Mouse (Mus musculus) cerebellum, adult 2 months (tissue): ENCODE measurements around the gene Gm43720. TPM values are rescaled to one million over a fixed set of nuclear protein-coding genes. Genes with fewer than 3 reads are reported as not detected.

Experiments used
- DNase-seq, 2 experiments: peaks; one replicate each; pipeline ENCODE4 v3.0.0; 2021
- H3K27ac ChIP-seq: fragments of 200-500 bp; 2 replicates; pipeline ENCODE4 v1.5.1; 2012; ENCODE audit warnings: low read length, control low read depth, inconsistent platforms; ENCODE audit not compliant: insufficient read depth
- H3K27me3 ChIP-seq: fragments of 200-500 bp; 2 replicates; pipeline ENCODE4 v1.6.1; 2012; ENCODE audit warnings: inconsistent platforms, mild to moderate bottlenecking, low read length, moderate library complexity; ENCODE audit not compliant: control insufficient read depth, insufficient read depth
- H3K4me1 ChIP-seq: fragments of 200-500 bp; 2 replicates; pipeline ENCODE4 v1.6.1; 2011; ENCODE audit warnings: low read length; ENCODE audit not compliant: control insufficient read depth, insufficient read depth
- H3K4me3 ChIP-seq: fragments of 200-500 bp; replicated peaks from 2 replicates; pipeline ENCODE3; 2011; ENCODE audit warnings: mild to moderate bottlenecking, low read depth, low read length, control low read depth; ENCODE audit not compliant: insufficient read depth
- CTCF ChIP-seq: fragments of 200-500 bp; IDR thresholded peaks from 2 replicates; pipeline ENCODE4 v1.5.1; 2011; ENCODE audit warnings: low read depth, mild to moderate bottlenecking, control low read depth, low read length, moderate library complexity, borderline replicate concordance; ENCODE audit not compliant: insufficient read depth
- POLR2A ChIP-seq: fragments of 200-500 bp; IDR thresholded peaks from 2 replicates; pipeline ENCODE4 v1.6.1; 2011; ENCODE audit warnings: low read length, control low read depth, borderline replicate concordance; ENCODE audit not compliant: insufficient read depth
- WGBS: fragments of 180-500 bp; shearing (Covaris S2); methylation state at CpG from one replicate; pipeline ENCODE4 v1.1.7; 2018; 5-methylcytosine and 5-hydroxymethylcytosine counted together
- polyA plus RNA-seq: library from polyadenylated mRNA; depleted of rRNA; stranded (reverse); fragments of >200 nt; gene quantifications from 2 replicates; pipeline ENCODE4 v1.2.3, GENCODE M21; 2012

Gene Gm43720
- polyA plus RNA-seq, 1 experiment, result 0.03 TPM

- 86% methylated on average over 3 of the region's 3 CpGs for WGBS
- H3K4me1 ChIP-seq, result peaks cover 9% of the 10 kb centered on the region; the same call in 1 of the 2 replicates
- H3K27ac ChIP-seq, result no peak overlapping the region
- DNase-seq, result no peak
- no peak overlapping the region for H3K4me3 ChIP-seq
- no peaks in the 10 kb centered on the region for H3K27me3 ChIP-seq
- no peak for TF ChIP-seq POLR2A
- no peak for TF ChIP-seq CTCF
Observed at GRCm38 (mm10) chr5:138267114-138267513, 12.6 kb downstream of the Gm43720 start.

- Histone ChIP-seq H3K27me3 (no peaks in the 10 kb centered on the region), H3K4me1 (peaks cover 9% of the 10 kb centered on the region; the same call in 1 of the 2 replicates), H3K4me3 (no peak overlapping the region), H3K27ac (no peak overlapping the region)
- no peak for DNase-seq
- no peak for TF ChIP-seq CTCF
- no peak for TF ChIP-seq POLR2A
- WGBS, result 93% methylated on average over 4 of the region's 4 CpGs
Observed at GRCm38 (mm10) chr5:138265712-138266111, 14.0 kb downstream of the Gm43720 start.

- peaks cover 9% of the 10 kb centered on the region; the same call in 1 of the 2 replicates for H3K4me1 ChIP-seq
- no peaks in the 10 kb centered on the region for H3K27me3 ChIP-seq
- 7% methylated on average over 6 of the region's 6 CpGs for WGBS
- no peak for TF ChIP-seq POLR2A
- TF ChIP-seq CTCF, result no peak
- H3K27ac ChIP-seq, result no peak overlapping the region
- DNase-seq, result no peak
- H3K4me3 ChIP-seq, result peak overlapping the region; percentile 78
Observed at GRCm38 (mm10) chr5:138264207-138264578, 15.6 kb downstream of the Gm43720 start.

- DNase-seq, result peak; percentile 92
- WGBS, result under 1% methylated on average over 70 of the region's 71 CpGs
- TF ChIP-seq CTCF (no peak), POLR2A (peak; percentile 90)
- Histone ChIP-seq H3K4me3 (peak within 1 kb of the TSS; percentile 78), H3K27ac (peak within 1 kb of the TSS; percentile 76), H3K4me1 (peaks cover 9% of the 10 kb centered on the region; the same call in 1 of the 2 replicates), H3K27me3 (no peaks in the 10 kb centered on the region)
Observed at GRCm38 (mm10) chr5:138263260-138264206, 16.2 kb downstream of the Gm43720 start, which contains the start of gene BC037034. Gene BC037034 (minus strand): TSS chr5:138264033.

- 48% methylated on average over 18 of the region's 18 CpGs for WGBS
- Histone ChIP-seq H3K27ac (no peak overlapping the region), H3K4me1 (peaks cover 9% of the 10 kb centered on the region; the same call in 1 of the 2 replicates), H3K4me3 (peak overlapping the region; percentile 78), H3K27me3 (no peaks in the 10 kb centered on the region)
- DNase-seq, result no peak
- no peak for TF ChIP-seq CTCF
- TF ChIP-seq POLR2A, result 0 out of 2 replicates have a peak, but pooled peaks have one; percentile 17
Observed at GRCm38 (mm10) chr5:138262582-138263240, 17.0 kb downstream of the Gm43720 start.

- no peak overlapping the region for H3K4me3 ChIP-seq
- H3K27me3 ChIP-seq, result no peaks in the 10 kb centered on the region
- DNase-seq, result peak in 1 of 2 experiments; percentile 13
- 86% methylated on average over 4 of the region's 4 CpGs for WGBS
- TF ChIP-seq CTCF (no peak), POLR2A (no peak)
- peaks cover 9% of the 10 kb centered on the region; the same call in 1 of the 2 replicates for H3K4me1 ChIP-seq
- H3K27ac ChIP-seq, result no peak overlapping the region
Observed at GRCm38 (mm10) chr5:138262001-138262400, 17.8 kb downstream of the Gm43720 start.

GRCm38 (mm10) chr5:138260834-138261233 is 18.9 kb downstream of the Gm43720 start:
- 88% methylated on average over 11 of the region's 11 CpGs for WGBS
- Histone ChIP-seq H3K27ac (no peak overlapping the region), H3K4me1 (peaks cover 9% of the 10 kb centered on the region; the same call in 1 of the 2 replicates), H3K27me3 (no peaks in the 10 kb centered on the region), H3K4me3 (no peak overlapping the region)
- TF ChIP-seq CTCF, result no peak
- TF ChIP-seq POLR2A, result no peak
- DNase-seq, result no peak

GRCm38 (mm10) chr5:138260051-138260450 is 19.7 kb downstream of the Gm43720 start:
- peaks cover 9% of the 10 kb centered on the region; the same call in 1 of the 2 replicates for H3K4me1 ChIP-seq
- whole genome bisulfite sequencing, result 76% methylated on average over 10 of the region's 10 CpGs
- no peak for DNase-seq
- no peak for TF ChIP-seq POLR2A
- no peak for TF ChIP-seq CTCF
- H3K27me3 ChIP-seq, result no peaks in the 10 kb centered on the region
- no peak overlapping the region for H3K27ac ChIP-seq
- no peak overlapping the region for H3K4me3 ChIP-seq
